In genomic region chr10:59971813-59972212, GRCm38 (mm10) we compare ENCODE assay signal across 26 mouse cellular contexts. TPM values are rescaled to one million over a fixed set of nuclear protein-coding genes. Genes with fewer than 3 reads are reported as not detected.
DNase-seq lines count a peak whose midpoint lies in the region; ATAC-seq and TF ChIP-seq lines count a peak whose summit lies in the region.
"Had no signal": no experiment of that assay in that cellular context is flagged by ENCODE, and none has a peak within 500 bp of the region (broad histone marks: within the 10 kb centered on the region; RNA-seq: fewer than 3 reads in every experiment).

No protein-coding gene starts in this region.

- no peak for ATAC-seq in kidney, postnatal 0 days (replicated peaks; ENCODE audit: low FRiP score, low read depth)
- no peak for ATAC-seq in kidney, embryonic 15.5 days (replicated peaks; ENCODE audit: low FRiP score)
- no peak for ATAC-seq in megakaryocyte progenitor cell, adult 5-6 weeks (replicated peaks; ENCODE audit: poor library complexity)
- ATAC-seq: forebrain, embryonic 16.5 days; hindbrain, postnatal 0 days; midbrain, embryonic 16.5 days; Patski had no signal

- DNase-seq in heart, adult 11 months, result peak; percentile 92
- no peak for DNase-seq in heart, postnatal 10 days
- no peak for DNase-seq in kidney, postnatal 0 days (ENCODE audit: low spot score)
- peak; percentile 36 for DNase-seq in thymus, postnatal 4 days
- no peak for DNase-seq in thymus, postnatal 25 days
- DNase-seq: cerebellum, adult 2 months; cerebellum, postnatal 14 days; layer of hippocampus, postnatal 36 days; left cerebral cortex, postnatal 4 days; right cerebral cortex, adult 18-20 months had no signal

- H3K4me2 ChIP-seq in kidney, postnatal 0 days (ENCODE audit: low read length), result no peak overlapping the region
- no peak overlapping the region for H3K4me2 ChIP-seq in kidney, embryonic 15.5 days
- H3K4me2 ChIP-seq: heart, embryonic 15.5 days; limb, embryonic 15.5 days; lung, embryonic 14.5 days; midbrain, embryonic 11.5 days; neural tube, embryonic 12.5 days had no signal

- H3K4me3 ChIP-seq in kidney, postnatal 0 days (replicated peaks; ENCODE audit: low read depth, low read length), result no peak overlapping the region
- no peak overlapping the region for H3K4me3 ChIP-seq in kidney, embryonic 15.5 days (replicated peaks)
- H3K4me3 ChIP-seq: erythroblast, embryonic 14.5 days; heart, embryonic 10.5 days; heart, embryonic 15.5 days; limb, embryonic 15.5 days; myocyte; neural tube, embryonic 12.5 days had no signal

- TF ChIP-seq CTCF in kidney, postnatal 0 days (IDR thresholded peaks at IDR 0.05; ENCODE audit: low read depth), result no peak

- 89% methylated on average over 8 of the region's 8 CpGs for WGBS in kidney, postnatal 0 days
- 91% methylated on average over 8 of the region's 8 CpGs for WGBS in kidney, embryonic 15.5 days

- no peaks in the 10 kb centered on the region for H3K9me3 ChIP-seq in kidney, postnatal 0 days (replicated peaks; ENCODE audit: low read length)
- H3K9me3 ChIP-seq in kidney, embryonic 15.5 days (replicated peaks), result no peaks in the 10 kb centered on the region
- H3K9me3 ChIP-seq: heart, embryonic 10.5 days; heart, embryonic 15.5 days; limb, embryonic 15.5 days; neural tube, embryonic 12.5 days had no signal

- intact Hi-C loops in heart, postnatal 10 days (cut with DNase I), result loop anchor here (2.0 kb wide), 1 partner anchor 55 kb away; no protein-coding TSS in a partner anchor

- H3K27ac ChIP-seq in kidney, postnatal 0 days, result 0 out of 2 replicates have a peak overlapping the region, but pooled peaks have one; percentile 84
- H3K27ac ChIP-seq in kidney, embryonic 15.5 days, result no peak overlapping the region
- H3K27ac ChIP-seq: heart, embryonic 10.5 days; hindbrain, postnatal 0 days; limb, embryonic 15.5 days; liver, embryonic 14.5 days; neural tube, embryonic 12.5 days; stomach, postnatal 0 days had no signal

- H3K4me1 ChIP-seq in kidney, postnatal 0 days (replicated peaks; ENCODE audit: insufficient read depth, low read length), result peaks cover 26% of the 10 kb centered on the region; the same call in 1 of the 2 replicates
- H3K4me1 ChIP-seq in kidney, embryonic 15.5 days, result peaks cover 49% of the 10 kb centered on the region

- H3K9ac ChIP-seq in kidney, postnatal 0 days (ENCODE audit: low read depth, low read length), result no peak overlapping the region
- no peak overlapping the region for H3K9ac ChIP-seq in kidney, embryonic 15.5 days
- H3K9ac ChIP-seq: heart, embryonic 15.5 days; limb, embryonic 15.5 days; liver, embryonic 14.5 days; lung, embryonic 14.5 days; neural tube, embryonic 12.5 days had no signal

- no peaks in the 10 kb centered on the region for H3K27me3 ChIP-seq in kidney, postnatal 0 days (ENCODE audit: insufficient read depth, low read length)
- no peaks in the 10 kb centered on the region for H3K27me3 ChIP-seq in kidney, embryonic 15.5 days
- H3K27me3 ChIP-seq: heart, embryonic 15.5 days; limb, embryonic 15.5 days; neural tube, embryonic 12.5 days; Patski had no signal

- no peaks in the 10 kb centered on the region for H3K36me3 ChIP-seq in kidney, postnatal 0 days (ENCODE audit: insufficient read depth, low read length)
- no peaks in the 10 kb centered on the region for H3K36me3 ChIP-seq in kidney, embryonic 15.5 days
- H3K36me3 ChIP-seq: heart, embryonic 10.5 days; heart, embryonic 15.5 days; limb, embryonic 15.5 days; neural tube, embryonic 12.5 days had no signal

RNA-seq across cellular contexts. Expression of gene Ddit4, which starts 20.2 kb away (rescaled TPM):
- total RNA-seq in heart, postnatal 10 days (2021), result 100 to 1,000 TPM in 1 of 2 experiments, 10 to 100 TPM in 1; 65.8 to 116 TPM
- polyA plus RNA-seq in kidney, postnatal 0 days (2015; fragmentation: Nextera tagmentation; extraction: Ambion mirVana), result 23.0 and 24.0 TPM in 2 replicates
- 31.0 and 36.3 TPM in 2 replicates for polyA plus RNA-seq in kidney, embryonic 15.5 days (2015; fragmentation: Nextera tagmentation; extraction: Ambion mirVana)
- 0.37 and 2.4 TPM in 2 replicates for total RNA-seq in megakaryocyte progenitor cell, adult 5-6 weeks (2015)
- 0.41 and 0.42 TPM in 2 replicates for total RNA-seq in megakaryocyte progenitor cell, adult 5-6 weeks (2017)

RNA-seq across cellular contexts. Expression of gene Ascc1, which starts 30.8 kb away (rescaled TPM):
- 10 to 100 TPM; 20.8 to 22.8 TPM for total RNA-seq in heart, postnatal 10 days (2021)
- polyA plus RNA-seq in kidney, postnatal 0 days (2015; fragmentation: Nextera tagmentation; extraction: Ambion mirVana), result 57.8 and 64.1 TPM in 2 replicates
- polyA plus RNA-seq in kidney, embryonic 15.5 days (2015; fragmentation: Nextera tagmentation; extraction: Ambion mirVana), result 48.7 and 50.6 TPM in 2 replicates
- 38.3 and 38.9 TPM in 2 replicates for total RNA-seq in megakaryocyte progenitor cell, adult 5-6 weeks (2015)
- 27.8 and 33.2 TPM in 2 replicates for total RNA-seq in megakaryocyte progenitor cell, adult 5-6 weeks (2017)

RNA-seq across cellular contexts. Expression of gene Anapc16, which starts 31.1 kb away (rescaled TPM):
- total RNA-seq in heart, postnatal 10 days (2021), result 10 to 100 TPM; 73.8 to 83.7 TPM
- polyA plus RNA-seq in kidney, postnatal 0 days (2015; fragmentation: Nextera tagmentation; extraction: Ambion mirVana), result 103 and 106 TPM in 2 replicates
- 102 and 107 TPM in 2 replicates for polyA plus RNA-seq in kidney, embryonic 15.5 days (2015; fragmentation: Nextera tagmentation; extraction: Ambion mirVana)
- 54.5 and 55.9 TPM in 2 replicates for total RNA-seq in megakaryocyte progenitor cell, adult 5-6 weeks (2015)
- total RNA-seq in megakaryocyte progenitor cell, adult 5-6 weeks (2017), result 32.6 and 35.1 TPM in 2 replicates

Comparison
In these comparisons a context has a peak if more than half of its experiments do, and no peak if none do; other contexts are left out.
1. DNase-seq: peak in heart, adult 11 months (single experiment) and thymus, postnatal 4 days (single experiment); none in heart, postnatal 10 days (0 of 2), kidney, postnatal 0 days (single experiment) and thymus, postnatal 25 days (single experiment).
2. RNA of gene Ddit4, which starts 20.2 kb away (total RNA-seq): 65.8 to 116 TPM in heart, postnatal 10 days; 0.37 to 2.4 TPM in megakaryocyte progenitor cell, adult 5-6 weeks; every median in the first group is over 10 times any median in the second.